Mouse (Mus musculus) brain, adult 2 months (tissue): ENCODE data around the gene Grin2a.

Source experiments
- DNase-seq: peaks from one replicate; pipeline ENCODE4 v3.0.0; 2011; ENCODE audit warnings: low read depth, low spot score

Gene Grin2a

DNA sequence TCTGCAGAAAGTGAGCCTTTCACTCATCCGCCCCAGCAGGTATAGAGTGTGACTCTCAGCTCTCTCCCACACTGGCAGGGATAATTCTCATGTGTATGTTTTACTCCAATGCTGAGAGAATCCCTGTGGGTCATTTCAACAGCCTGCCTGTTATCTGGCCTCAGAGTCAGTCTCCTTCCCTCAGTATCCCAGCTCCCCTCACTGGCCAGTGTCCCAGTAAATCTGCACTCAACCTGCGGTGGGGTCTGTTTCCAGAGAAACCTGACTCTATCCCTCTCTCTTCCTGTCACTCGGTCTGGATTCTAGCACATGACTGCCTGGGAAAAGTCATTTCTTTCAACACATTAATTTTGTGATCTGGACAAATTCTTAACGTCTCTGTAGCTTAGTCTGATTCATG lies 122.4 kb downstream of the Grin2a start:
- DNase-seq: no peak

DNA sequence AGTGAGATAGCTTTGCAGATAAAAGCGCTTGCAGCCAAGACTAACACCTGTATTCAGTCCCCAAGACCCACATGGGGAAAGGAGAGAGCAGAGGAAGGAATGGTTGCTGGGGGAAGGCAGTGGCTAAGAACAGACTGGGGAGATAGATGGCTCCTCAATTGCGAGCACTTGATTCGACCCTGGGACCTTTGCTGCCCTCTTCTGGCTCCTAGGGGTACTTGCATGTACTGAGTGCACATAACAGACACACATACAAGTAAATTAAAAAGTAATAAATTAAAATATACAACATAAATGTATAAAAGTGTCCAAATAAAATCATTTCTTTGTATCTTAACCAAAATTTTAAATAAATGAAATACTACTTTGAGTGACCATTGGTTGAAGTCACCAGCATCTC lies 129.7 kb downstream of the Grin2a start:
- no peak for DNase-seq

DNA sequence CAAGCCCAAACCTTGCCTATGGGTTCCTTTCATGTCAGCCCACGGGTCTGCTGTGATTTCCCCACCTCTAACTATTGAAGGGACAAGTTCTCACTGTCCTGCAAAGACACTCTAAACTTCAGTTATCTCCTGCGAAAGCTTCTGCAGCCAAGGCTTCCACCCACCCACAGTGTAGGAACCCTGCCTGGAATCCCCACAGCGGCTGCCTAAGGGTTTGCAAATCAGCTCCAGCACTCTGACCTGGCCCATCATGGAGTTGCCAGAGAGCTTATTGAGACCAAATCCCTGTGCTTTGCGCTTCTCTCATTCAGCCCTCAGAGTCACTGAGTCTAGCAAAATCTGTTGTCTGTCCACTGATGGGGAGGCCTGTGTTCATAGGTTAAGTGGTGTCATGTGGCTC lies 130.3 kb downstream of the Grin2a start:
- no peak for DNase-seq

DNA sequence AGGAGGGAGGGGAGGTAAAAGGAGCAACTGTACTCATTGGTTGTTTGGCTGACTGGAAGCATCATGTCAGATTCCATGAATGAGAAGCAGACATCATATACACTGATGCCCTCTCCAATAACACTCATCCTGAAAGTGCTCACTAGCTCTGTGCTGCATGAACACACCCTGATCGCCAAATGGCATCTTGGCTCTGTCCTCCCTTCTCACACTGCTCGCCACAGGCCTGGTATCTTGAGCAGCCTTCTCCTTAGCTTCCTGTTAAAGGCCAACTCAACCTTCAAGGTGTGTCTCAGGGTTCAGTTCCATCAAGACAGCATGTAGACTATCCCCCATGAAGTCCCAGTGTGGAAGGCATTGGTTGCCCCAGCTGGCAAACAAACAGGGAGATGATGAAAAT lies 137.6 kb downstream of the Grin2a start:
- peak; percentile 78 for DNase-seq

DNA sequence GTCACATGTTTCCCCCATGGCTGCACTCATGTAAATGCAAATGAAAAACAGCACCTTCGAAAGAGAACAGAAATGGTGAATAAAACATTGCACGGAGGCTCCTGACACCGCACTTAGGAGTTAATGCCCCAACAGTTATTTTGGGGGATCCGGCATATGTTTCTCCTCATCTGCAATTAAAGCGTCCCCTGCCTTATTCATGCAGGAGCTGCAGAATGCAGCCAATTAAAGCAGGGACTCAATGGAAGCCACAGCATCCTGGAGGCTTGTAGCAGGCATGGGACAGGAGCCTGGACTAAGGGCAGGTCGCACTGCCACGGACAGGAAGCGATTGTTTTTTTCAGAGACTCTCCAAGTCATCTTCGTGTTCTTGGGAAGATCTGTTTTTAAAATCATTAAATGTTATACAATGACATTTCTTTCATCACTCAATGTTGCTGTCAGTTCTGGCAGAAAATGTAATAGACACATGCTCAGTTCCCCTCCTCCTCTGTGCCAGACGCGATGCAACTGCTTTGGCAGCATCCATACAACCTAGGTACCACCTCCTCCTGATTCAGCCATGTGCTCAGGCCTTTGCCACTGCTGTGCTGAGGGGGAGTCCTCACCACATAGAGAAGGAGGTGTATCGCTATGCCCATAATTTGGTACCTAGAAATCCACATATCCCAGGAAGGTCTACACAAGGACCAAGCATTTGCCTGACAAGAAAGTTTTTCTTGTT lies 143.9 kb downstream of the Grin2a start:
- peak; percentile 90 for DNase-seq

DNA sequence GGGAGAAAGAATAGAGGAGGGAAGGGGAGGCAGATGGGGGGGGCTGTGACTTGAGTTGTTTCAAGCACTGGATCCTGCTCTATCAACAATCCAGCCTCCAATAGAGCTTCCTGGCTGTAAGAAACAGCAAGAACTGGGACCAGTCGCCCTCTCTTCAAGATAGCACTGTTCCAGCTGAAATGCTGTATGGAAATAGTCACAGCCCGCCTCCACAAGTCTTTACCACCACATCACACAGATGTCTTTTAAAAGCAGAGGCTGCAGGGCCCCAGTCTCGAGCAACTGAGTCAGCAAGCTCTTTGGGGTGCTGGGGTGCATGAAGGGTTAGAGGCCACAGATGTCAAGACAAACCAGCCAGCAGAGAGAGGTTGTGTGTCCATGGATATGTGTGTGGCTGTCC lies 153.9 kb downstream of the Grin2a start:
- DNase-seq: peak; percentile 82

DNA sequence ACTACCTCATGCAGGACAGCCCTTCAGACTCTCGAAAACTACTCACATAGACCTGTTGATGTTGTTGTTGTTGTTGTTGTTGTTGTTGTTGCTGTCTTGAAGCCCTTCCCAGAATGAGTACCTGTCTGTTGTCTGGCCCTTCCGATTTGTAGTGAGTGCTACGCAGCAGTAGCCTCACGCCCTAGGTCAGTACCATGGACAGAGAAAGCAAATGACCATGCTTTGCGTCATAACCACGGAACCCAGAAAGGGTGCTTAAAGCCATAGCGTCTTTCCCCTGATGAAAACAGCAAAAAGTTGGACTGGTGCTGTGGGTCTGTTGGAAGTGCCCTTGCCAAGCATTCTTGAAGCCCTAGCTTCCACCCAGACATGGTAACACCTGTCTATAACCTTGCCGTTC lies 158.8 kb downstream of the Grin2a start:
- DNase-seq: no peak

DNA sequence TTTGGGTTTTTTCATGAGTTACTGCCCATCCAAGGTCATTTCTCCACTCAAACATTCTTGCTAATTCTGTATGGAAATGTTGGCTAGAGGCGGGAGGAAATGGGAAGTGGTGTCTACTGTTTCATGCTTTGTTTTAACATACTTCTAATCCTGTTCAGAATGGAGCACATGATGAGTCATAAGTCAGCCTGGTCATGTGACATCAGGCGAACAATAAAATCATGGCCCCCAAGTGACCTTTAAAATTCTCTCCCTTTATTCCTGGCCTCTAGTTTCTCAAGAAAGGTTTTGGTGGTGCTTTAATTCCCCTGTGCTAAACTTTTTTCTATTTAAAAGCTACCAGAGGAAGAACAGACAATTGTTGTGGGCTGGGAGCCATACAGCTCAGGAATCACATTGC lies 161.1 kb downstream of the Grin2a start:
- no peak for DNase-seq

DNA sequence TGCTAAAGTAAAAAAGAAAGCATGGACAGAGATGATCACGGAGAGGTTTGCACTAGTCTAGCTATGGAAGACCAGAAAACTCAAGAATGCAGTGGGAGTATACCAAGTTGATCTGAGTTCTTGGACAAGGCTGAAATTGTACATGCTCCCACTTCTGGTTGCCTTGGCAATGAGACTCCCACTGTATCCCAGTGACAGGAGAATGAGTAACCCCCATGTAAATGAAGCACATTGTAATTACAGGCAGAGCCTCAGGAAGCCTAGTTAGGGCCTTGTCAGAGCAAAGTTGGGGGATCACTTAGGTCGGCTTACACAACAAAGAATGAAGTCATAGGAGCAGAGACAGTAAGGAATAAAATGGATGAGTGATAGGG lies 170.3 kb downstream of the Grin2a start:
- peak; percentile 92 for DNase-seq

DNA sequence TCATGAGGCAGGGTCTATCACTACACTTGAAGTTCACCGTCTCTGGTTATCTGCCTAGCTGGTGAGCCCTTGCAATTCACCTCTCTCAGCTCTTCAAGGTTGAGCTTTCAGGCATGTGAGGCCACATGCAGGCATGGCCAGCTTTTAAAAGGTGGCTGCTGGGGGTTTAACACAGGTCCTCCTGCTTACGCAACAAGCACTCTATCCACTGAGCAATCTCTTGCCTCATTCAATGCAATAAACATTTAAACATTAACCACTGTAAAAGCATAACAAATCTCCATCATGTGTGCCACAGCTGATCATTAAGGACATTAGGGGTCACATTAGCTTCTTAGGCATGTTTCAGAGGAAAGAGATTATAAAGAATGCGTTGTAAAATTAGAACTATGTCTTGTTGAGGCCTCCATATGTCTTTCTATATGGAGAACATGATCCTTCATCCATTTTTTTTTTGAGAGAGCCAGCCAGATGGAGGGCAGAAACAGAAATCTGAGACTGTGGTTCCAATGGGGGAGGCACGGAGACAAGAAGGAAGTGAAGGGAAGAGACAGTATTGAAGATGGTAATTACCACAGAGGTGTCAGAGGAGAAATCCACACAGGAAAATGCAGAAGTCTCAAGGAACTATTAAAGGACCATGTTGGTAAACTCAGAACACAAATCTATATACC lies 170.8 kb downstream of the Grin2a start:
- peak; percentile 63 for DNase-seq

DNA sequence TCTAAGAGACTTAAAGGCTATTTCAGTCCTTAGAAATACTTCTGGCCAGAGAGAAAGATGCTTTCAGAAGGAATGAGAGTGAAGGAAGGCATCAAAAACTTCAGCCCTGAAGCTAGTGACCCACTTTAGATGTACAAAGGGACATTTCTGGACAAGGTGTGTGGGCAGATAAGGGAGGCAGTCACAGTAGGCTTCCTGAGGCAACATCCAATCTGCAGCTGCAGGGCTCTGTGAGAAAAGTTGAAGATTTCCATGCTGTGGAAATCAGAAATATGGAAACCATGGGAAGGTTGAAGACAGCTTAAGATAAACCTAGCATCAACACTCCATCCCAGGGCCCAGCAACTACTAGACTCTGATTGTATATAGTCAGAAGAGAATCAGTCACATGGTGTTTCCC lies 171.7 kb downstream of the Grin2a start:
- DNase-seq: peak; percentile 56

DNA sequence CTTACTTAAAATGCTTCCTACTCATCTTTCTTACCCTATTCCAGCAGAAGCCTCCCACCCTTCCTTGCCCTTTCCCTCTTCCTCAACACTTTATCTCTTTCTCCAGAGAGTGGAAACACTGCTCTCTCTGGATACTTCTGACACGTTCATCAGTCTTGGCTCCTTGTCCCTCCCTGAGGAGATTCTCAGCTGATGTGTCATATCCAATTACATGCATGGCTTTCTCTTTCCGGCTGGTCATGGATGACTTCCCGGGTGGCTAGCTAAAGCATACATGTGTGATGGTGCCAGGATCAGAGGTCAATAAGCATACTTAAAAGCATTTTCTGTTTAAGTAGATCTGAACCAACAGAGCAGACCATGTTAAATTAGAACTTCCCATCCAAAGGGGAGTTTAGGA lies 175.9 kb downstream of the Grin2a start:
- DNase-seq: peak; percentile 88

DNA sequence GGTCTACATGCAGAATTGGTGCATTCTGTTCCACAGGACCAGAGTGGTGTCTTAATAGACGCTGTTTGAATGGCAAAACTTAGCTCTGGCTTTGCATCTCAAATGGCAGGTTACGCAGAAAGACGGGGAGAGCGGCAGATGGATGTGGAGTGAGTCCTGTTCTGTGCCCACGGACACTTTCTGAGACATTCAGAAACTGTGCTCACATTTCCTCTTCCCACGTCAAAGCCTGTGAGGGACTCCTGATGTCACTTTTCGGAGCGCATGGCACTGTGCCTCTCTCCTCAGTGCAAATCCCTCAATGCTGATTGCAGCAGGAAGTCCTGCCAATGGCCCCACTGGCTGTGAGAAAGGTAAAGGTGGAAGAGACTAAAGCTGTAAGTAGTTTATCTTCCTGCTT lies 194.0 kb downstream of the Grin2a start:
- peak; percentile 89 for DNase-seq

DNA sequence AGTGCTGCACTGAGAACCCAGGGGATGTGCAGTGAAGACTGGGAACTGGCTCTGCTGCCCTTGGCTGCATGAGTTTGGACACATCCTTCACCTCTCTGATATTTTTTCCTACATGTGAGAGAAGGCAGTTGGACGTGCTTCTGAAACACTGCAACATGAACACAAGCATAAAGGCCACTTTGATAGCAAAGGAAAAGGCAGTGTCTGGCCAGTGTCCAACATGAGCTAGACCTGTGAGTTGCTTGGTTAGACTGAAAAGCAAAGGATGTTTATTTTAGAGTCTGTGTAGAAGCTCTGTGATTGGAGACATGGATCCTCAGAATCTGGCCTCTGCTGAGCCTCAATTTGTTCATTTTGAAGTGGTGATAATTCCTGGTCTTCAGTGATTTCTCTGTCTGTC lies 195.1 kb downstream of the Grin2a start:
- DNase-seq: peak; percentile 52

DNA sequence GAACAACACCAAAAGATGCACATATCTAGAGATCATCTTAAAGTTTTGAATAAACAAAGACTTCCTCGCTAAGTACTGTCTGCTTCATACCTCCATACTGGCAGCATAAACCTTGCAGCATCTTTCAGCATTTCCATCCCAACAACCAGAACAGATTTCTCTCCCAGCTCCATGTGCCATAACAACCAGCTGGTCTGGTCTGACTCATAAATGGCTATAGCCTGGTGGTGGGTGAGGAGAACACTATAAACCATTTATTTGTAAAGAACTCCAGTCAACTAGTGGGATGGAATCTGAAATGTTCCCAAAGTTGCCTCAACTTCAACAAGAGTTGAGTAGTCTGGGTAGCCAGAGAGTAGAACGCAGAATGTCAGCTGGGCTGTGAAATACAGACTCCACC lies 202.4 kb downstream of the Grin2a start:
- peak; percentile 82 for DNase-seq

DNA sequence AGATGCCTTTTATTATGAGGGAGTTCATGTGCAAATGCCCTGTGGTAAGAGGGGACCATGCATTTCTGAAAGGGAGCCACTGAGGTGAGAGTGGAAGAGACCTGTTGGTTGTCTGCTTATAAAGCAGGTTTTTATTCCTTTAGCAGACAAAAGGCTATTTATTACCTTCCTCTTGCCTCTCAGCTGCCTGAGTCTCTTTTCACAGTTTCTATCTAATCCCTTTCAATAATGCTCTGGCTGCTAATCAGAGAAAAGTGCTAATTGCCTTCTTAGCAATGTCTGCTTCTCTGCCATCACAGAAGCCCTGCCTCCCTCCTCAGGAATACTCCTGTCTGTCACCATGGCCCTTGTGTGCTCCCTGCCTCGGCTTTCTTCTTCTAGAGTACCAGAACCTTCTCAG lies 209.1 kb downstream of the Grin2a start:
- no peak for DNase-seq

DNA sequence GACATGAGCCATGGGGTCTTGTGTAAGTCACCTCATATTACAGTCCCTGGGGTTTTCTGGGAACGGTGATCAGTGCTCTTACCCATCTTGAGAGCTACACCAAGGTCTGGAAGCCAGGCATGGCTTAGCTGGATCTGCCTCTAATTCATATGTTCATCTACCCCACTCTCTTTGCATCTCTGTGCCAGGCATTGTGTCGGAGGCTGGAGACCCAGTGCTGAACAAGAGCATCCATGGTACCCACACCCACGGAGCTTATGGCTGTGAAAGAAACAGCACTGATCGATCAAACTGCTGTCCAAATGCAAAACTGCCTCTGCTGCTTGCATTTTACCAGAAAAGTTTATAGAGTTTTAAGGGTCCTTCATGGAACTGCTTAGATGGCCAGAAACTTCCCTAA lies 209.5 kb downstream of the Grin2a start:
- no peak for DNase-seq

DNA sequence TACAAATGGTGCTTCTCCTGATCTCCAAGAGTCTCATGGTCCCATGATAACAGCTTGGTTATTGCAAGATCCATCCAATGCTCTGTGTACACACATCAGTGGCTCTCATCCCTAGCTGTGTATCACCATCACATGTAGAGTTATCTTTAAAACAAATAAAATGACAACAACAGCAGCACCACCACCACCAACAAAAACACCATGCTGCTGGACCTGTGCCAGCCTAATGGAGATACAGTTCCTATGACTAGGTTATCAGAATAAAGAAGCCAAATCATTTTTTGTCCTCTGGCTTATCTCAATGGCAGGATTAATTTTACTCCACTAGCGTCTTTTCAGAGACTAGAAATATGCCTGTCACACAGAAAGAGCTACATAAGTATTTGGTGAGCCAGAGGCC lies 226.4 kb downstream of the Grin2a start:
- DNase-seq: no peak

DNA sequence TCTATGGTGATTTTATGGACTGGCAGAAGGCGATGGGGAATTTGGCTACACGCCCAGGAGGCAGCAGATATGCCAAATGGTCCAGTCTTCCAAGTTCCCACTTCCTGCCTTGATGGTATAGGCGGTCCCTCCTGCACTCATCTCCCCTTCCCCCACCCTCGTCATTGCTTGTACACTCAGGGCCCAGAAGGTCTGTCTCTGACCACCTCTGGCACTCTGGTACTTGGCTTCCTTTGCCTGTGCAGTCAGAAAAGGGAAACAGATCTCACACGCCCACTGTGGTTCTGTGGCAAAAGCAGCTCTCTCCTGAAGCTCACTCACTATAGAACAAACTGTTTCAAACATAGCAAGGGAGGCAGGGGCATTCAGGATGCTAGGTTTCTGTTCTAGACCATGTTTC lies 227.0 kb downstream of the Grin2a start:
- DNase-seq: peak; percentile 90

DNA sequence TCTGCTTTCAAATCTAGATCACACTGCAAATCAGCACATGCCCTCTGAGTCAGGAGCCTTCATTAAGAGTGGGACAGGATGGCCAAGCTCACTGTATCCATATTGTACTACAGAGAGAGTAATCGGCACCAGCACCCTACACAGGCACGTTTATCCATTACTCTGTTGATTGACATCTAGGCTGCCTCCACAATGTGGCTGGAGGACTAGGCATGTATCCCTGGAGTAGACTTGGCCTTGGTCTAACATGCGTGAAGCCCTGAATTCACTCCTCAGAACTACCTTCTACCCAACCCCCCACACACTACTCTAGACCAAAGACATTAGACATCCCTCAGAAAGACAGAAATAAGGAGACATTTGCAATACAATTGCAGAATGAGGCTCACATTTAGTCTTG lies 227.4 kb downstream of the Grin2a start:
- no peak for DNase-seq

DNA sequence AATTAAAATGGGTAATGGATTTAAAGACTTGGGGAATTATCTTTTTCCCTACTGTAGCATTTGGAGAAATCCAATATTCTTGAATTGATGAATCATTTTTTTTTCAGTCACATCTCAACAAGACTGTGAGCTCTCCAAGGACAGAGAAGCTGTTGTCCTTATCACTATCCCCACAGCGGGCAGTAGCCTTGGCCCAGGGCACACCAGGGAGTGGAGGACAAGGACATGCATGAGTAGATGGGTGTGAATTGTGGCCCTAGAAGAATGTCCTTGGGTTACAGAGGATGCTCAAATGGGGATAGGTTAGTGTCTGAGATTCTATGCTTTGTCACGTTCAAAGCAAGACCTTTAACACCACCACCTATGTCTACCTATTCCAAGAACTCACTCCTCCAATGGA lies 231.3 kb downstream of the Grin2a start:
- no peak for DNase-seq

DNA sequence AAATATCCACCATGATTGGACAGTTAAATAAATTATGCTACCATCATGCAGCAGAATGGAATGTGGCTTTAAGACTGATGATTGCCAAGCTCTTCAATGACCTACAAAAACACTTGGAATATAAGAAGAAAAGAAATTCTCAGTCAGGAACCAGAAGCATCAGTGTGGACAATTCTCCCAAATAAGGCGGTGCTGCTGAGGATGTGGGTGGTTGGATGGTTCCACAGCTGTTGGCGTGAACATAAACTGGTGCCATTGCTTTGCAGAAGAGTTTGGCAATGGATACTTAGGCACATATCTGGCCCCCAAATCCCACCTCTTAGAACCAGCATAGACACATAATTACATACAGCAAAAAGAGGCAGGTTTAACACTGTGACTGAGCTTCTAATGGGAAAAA lies 235.0 kb downstream of the Grin2a start:
- peak; percentile 70 for DNase-seq

DNA sequence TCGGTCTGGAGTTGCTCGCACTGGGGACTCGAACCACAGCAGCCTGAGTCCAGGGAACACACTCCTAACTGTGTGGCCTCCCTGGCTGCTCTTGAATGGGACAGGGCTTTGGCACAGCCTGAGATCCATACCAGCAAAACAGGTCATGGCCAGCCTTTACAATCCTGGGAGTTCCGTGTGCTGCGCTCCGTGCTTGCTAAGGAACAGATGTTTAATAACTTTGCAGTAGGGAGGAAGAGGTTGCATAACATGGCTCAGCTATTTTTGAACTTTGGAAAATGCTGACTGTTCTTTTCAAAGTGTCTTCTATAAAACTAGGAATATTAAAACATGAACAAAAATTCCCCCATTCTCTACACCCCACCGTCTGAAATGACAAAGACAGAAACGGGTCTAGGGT lies 238.5 kb downstream of the Grin2a start:
- DNase-seq: peak; percentile 79

DNA sequence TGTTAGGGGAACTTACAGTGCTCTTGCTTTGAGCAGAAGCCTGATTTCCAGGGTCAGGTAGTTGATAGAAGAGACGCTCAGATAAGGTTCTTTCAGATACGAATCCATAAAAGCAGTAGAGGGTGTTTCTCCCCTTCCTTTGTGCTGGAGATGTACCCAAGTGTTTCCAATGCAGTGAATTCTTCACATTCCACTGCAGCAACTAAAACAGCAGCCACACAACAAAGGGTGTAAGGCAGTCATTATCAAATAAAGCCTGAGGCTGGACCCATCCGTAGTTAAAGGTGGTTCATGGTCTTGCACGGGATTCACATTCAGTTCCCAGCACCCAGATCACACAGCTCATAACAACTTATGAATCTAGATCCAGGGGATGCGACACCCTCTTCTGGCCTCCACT lies 241.3 kb downstream of the Grin2a start:
- DNase-seq: no peak
